Mouse (Mus musculus) adrenal gland, adult 10 weeks (tissue): ENCODE results near the gene Cd300ld4. TPM values are rescaled to one million over a fixed set of nuclear protein-coding genes. Genes with fewer than 3 reads are reported as not detected.

Source experiments
- polyA plus RNA-seq: library from polyadenylated mRNA; stranded (reverse); fragments of 350-450 nt; fragmentation: Illumina TruSeq; extraction: RNeasy Lipid Tissue Mini Kit (QIAGEN cat#74804); gene quantifications from one replicate; pipeline ENCODE4 v1.2.3, GENCODE M21; 2014; ENCODE audit warnings: low read depth, low replicate concordance

The Cd300ld4 gene
- polyA plus RNA-seq, result not detected

GRCm38 (mm10) chr11:115026912-115027311 lies at the start of gene Cd300ld4:
TSS of gene Cd300ld4 (minus strand) at chr11:115027012.

GRCm38 (mm10) chr11:115062077-115062476 lies 35.3 kb upstream of the Cd300ld4 start, which contains the start of gene Cd300e:
TSS of gene Cd300e (minus strand) at chr11:115062177.

GRCm38 (mm10) chr11:115048259-115048658 lies 21.4 kb upstream of the Cd300ld4 start, which contains the start of gene Cd300ld3:
TSS of gene Cd300ld3 (minus strand) at chr11:115048409.

GRCm38 (mm10) chr11:115037669-115038068 lies 10.9 kb upstream of the Cd300ld4 start, which contains the start of gene Cd300ld5:
TSS of gene Cd300ld5 (minus strand) at chr11:115037769.

GRCm38 (mm10) chr11:115016093-115016492 lies 10.7 kb downstream of the Cd300ld4 start, which contains the start of gene Cd300ld2:
TSS of gene Cd300ld2 (minus strand) at chr11:115016193.

GRCm38 (mm10) chr11:115001474-115002040 lies 25.3 kb downstream of the Cd300ld4 start, which contains the start of gene Cd300c2:
TSS of gene Cd300c2 (minus strand) at chr11:115001880.

GRCm38 (mm10) chr11:114989793-114990192 lies 37.0 kb downstream of the Cd300ld4 start, which contains the start of gene Cd300ld:
TSS of gene Cd300ld (minus strand) at chr11:114989922.

Other genes starting within 250 kb of the Cd300ld4 start
- gene Btbd17, start 231.1 kb downstream of the Cd300ld4 start, polyA plus RNA-seq, result not detected
- not detected for gene Gpr142, start 228.1 kb downstream of the Cd300ld4 start, polyA plus RNA-seq
- 0.23 TPM for gene Gprc5c, start 175.9 kb downstream of the Cd300ld4 start, polyA plus RNA-seq
- 2.3 TPM for gene Cd300a, start 137.0 kb downstream of the Cd300ld4 start, polyA plus RNA-seq
- 1.0 TPM for gene Cd300lb, start 92.6 kb downstream of the Cd300ld4 start, polyA plus RNA-seq
- gene Cd300c, start 57.9 kb downstream of the Cd300ld4 start, polyA plus RNA-seq, result not detected
- gene Cd300ld, start 37.1 kb downstream of the Cd300ld4 start, polyA plus RNA-seq, result 3.6 TPM
- gene Cd300c2, start 25.1 kb downstream of the Cd300ld4 start, polyA plus RNA-seq, result 1.7 TPM
- not detected for gene Cd300ld2, start 10.8 kb downstream of the Cd300ld4 start, polyA plus RNA-seq
- 2.1 TPM for gene Cd300ld5, start 10.8 kb upstream of the Cd300ld4 start, polyA plus RNA-seq
- 2.1 TPM for gene Cd300ld3, start 21.4 kb upstream of the Cd300ld4 start, polyA plus RNA-seq
- not detected for gene Cd300e, start 35.2 kb upstream of the Cd300ld4 start, polyA plus RNA-seq
- 0.23 TPM for gene Rab37, start 64.4 kb upstream of the Cd300ld4 start, polyA plus RNA-seq
- gene Cd300lf, start 107.0 kb upstream of the Cd300ld4 start, polyA plus RNA-seq, result 0.93 TPM
- 3.4 TPM for gene Slc9a3r1, start 136.3 kb upstream of the Cd300ld4 start, polyA plus RNA-seq
- 1.3 TPM for gene Tmem104, start 160.5 kb upstream of the Cd300ld4 start, polyA plus RNA-seq
- 0.82 TPM for gene Nat9, start 160.8 kb upstream of the Cd300ld4 start, polyA plus RNA-seq
- not detected for gene Grin2c, start 240.2 kb upstream of the Cd300ld4 start, polyA plus RNA-seq